Mouse (Mus musculus): ENCODE measurements around the gene Ubp1.

DNA sequence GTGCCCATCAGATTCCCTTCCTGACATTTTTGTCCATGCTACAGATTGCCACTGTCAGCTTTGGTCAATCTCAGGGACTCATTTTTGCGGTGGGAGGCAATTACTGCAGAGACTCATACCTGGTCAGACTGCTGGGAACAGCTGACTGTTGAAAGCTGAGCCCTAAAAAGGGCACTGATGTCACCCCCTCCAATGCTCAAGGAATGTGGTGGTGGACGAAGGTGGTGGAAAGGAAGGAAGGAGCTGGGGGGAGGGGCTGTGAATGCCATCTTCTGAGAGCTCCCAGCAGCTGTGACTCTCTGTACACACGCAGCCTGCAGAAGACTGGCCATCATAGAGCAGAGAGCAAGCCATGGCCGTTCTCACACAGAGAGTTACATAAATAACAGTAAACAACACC is 91.4 kb downstream of the Ubp1 start:
- TF ChIP-seq POLR2A (IDR thresholded peaks at IDR 0.05; ENCODE audit: low read depth, low read length), result no peak
- no peak for TF ChIP-seq CTCF (IDR thresholded peaks at IDR 0.05; ENCODE audit: borderline replicate concordance, insufficient read depth, low read length)

Measured in embryonic fibroblast, embryonic 13.5 days (primary cell).